Mouse (Mus musculus) lung, postnatal 0 days (tissue): ENCODE data around the gene Eif5a.

Experiments used
- CTCF ChIP-seq: IDR thresholded peaks from 2 replicates; pipeline ENCODE4 v1.5.1; 2016; ENCODE audit warnings: antibody characterized with exemption, mild to moderate bottlenecking
- EP300 ChIP-seq: IDR thresholded peaks from 2 replicates; pipeline ENCODE4 v1.6.1; 2016; ENCODE audit warnings: antibody characterized with exemption, mild to moderate bottlenecking, control low read depth

DNA sequence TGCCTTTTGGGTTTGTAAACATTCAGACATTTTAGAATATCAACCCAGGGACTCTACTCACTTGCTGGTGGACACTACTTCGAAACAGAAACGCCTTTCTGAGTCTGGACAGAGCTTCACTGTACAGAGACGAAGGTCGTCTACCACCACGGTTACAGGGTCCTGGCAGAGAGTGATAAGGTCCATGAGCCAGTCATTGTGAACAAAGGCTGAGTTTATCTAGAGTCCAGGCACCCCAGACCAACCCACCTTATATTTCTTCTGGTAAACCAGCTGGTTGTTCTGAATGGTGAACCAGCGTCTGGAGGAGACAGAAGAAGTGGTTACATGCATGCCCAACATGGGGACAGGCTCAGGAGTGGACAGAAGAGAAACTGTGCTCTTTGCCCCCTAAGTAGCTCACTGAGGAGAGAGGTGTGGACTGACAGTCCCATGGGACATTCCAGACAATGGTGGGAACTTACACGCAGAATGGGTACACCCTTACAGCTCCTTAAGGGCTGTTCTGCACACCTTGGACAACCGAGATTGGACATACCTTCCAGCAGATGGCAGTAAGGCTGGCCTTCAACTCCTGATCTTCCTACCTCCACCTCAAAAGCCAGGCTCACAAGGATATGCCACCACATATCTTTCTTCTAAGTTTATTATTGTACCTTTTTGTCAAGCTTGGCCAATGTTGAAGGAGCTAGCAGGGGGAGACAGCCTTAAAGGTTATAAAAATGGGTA is 34.7 kb downstream of the Eif5a start:
- TF ChIP-seq CTCF (peak; percentile 76), EP300 (no peak)
